Mouse (Mus musculus) ovary, postnatal 14 days (tissue): ENCODE results near the gene Pes1.

Experiments used
- DNase-seq: peaks from one replicate; pipeline ENCODE4 v3.0.0; 2022; ENCODE audit warnings: low spot score

Pes1 gene

DNA sequence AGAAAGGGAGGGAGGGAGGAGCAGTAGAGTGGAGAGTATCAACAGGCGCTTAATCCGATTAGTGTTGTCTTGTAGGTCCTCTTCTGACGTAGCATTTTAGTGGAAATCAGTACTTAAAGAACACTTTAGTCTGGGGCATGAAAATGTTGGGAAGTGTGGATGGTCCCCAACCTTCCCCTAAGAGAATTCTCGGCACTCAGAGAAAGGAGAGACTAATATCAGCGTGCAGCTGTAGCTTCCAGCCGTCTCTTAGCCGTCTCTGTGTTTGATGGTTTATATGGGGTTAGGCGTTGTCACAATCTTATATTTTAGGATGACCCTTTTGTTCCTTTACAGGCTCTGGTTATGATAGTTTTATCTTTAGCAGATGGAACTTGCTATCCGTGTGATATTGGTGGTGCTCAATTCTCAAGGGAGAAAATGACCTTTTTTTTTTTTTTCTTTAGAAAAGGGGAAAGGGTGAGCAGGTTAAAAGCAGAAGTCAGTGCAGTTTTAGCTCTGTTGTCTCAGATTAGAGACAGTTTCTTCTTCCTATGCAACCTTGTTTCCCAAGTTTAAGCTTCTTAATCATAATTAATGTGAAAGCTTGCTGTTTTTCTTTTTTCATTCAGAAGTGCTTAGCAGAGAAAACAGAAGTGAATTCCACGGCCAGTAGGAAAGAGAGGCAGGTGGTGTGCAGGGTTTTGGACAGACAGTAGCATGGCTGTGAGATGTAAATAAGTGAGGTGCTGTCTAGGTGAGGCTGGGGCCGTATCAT, 819 bp downstream of the Pes1 start:
- no peak for DNase-seq

GRCm38 (mm10) chr11:3969837-3970236, 6.1 kb downstream of the Pes1 start:
- no peak for DNase-seq

DNA sequence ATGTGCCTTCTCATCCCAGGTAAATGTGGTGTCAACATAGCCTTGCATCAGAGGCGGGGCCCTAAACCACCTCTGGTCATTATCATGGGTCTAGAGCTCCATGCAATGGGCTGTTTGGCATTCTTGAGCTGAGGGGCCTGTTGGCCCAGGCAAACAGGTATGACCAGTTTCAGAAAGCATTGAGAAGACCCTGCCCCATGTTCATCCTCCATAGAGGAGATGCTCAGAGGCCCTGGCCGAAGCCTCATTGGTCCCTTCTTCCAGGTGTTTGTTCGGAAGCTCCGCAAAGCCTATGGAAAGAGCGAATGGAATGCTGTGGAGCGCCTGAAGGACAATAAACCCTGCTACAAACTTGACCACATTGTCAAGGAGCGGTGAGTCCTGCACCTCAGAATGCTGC, 6.6 kb downstream of the Pes1 start:
- no peak for DNase-seq

DNA sequence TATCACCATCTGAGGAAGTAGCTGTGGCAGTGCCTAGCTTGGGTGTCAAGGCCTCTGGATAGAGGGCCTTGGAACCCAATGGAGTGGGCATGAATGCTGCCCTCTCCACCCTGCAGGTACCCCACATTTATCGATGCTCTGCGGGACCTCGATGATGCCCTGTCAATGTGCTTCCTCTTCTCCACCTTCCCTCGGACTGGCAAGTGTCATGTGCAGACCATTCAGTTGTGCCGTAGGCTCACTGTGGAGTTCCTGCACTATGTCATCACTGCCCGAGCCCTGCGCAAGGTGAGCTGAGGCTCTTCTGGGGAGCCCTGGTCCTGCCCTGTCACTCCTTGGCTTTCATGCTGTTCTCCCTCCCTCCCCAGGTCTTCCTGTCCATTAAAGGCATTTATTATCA, 9.3 kb downstream of the Pes1 start:
- DNase-seq = no peak

DNA sequence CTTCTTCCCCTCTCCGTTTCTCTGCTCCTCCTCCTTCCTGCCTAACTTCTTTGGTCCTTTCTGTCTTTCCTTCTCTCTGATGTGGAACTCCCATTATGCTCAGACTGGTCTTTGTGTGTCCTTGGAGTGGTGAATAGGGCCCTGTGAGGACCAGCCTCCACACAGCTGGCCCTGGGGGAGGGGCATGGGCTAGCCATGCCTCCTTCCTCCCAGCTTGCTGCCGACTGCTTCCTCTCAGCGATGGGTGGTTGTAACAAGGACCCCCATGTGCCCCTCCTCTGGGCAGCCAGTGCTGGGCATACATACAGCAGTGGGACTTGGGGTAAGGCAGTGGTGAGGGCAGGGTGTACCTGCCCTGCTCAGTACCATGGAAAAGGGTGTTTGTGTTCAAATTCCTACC, 10.5 kb downstream of the Pes1 start:
- no peak for DNase-seq

GRCm38 (mm10) chr11:3976678-3977077, 12.9 kb downstream of the Pes1 start, which contains the start of gene 4930556J24Rik:
Gene 4930556J24Rik, minus strand, starts transcription at chr11:3976778.
- DNase-seq = no peak

DNA sequence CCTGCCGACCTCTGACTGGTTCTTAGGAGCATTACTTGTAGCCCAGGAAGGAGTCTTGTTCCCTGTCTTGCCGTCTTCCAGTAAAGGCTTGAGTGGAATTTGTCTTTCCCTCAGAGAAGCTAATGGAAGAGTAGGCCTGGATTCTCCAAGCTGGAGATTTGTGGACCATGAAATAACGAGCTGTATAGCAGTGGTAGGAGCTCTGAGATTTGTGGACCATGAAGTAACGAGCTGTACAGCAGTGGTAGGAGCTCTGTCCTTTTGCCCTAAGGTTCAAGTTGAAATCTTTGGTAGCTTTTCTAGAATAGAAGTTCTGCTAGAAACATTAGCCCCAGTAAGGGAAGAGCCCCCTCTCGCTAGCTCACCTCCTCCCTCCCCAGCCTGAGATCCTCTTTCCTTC, 14.6 kb downstream of the Pes1 start:
- DNase-seq = no peak

DNA sequence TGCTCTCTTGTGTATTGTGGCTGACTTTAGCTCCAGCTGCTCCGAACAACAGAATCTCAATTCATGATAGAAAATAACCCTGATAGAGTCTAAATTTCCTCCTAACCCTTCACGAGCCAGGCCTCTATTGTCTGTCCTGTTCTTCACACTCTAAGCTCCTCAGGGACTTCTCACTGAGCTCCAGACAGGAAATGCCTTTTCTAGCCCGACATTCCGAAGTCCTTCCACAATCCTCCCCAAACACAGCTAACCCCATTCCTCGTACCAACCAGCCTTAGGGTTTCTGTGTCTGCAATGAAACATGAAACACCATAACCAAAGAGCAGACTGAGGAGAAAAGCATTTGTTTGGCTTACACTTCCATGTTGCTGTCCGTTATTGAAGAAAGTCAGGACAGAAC, 17.8 kb downstream of the Pes1 start:
- no peak for DNase-seq

DNA sequence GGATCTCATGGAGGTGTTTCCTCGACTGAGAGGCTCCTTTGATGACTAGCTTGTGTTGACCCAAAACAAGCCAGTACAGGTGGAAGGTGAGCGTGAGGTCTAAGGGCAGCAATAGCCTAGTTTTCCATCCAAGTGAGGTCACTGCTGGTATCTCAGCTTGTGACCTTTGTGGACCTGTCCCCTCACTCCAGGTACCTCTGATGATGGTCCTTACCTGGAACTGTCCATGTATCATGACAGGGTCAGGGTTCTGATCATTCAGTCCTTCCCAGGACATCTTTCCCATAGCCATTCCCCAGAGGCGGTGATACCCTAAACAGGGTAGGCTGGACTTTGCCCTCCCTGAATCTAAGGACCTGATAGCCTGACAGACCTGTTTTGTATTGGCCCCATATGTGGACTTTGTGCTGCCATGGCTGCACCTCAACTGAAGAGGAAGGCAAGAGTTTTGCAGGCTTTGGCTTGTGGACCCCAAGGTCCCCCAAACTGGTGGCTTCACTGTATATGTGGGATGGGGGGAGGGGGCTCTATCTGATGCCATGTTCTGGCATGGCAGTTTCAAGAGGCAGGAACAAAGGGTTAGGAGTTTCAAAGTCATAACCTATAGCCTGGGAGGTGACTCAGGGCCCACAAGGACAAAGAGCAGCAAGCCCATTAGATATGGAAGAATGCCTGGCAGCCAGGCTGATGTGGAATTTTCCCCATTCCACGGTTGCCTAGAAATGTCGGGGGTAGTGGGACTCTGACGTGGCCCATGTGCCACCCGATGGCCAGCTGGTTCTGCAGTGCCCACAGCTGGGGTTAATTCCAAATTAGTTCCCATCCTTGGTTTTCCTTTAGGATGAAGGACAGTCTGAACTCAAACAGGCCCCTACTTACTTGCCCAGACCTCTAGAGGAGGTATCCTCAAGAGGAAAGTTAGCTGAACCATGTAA, 18.8 kb downstream of the Pes1 start:
- DNase-seq = no peak

DNA sequence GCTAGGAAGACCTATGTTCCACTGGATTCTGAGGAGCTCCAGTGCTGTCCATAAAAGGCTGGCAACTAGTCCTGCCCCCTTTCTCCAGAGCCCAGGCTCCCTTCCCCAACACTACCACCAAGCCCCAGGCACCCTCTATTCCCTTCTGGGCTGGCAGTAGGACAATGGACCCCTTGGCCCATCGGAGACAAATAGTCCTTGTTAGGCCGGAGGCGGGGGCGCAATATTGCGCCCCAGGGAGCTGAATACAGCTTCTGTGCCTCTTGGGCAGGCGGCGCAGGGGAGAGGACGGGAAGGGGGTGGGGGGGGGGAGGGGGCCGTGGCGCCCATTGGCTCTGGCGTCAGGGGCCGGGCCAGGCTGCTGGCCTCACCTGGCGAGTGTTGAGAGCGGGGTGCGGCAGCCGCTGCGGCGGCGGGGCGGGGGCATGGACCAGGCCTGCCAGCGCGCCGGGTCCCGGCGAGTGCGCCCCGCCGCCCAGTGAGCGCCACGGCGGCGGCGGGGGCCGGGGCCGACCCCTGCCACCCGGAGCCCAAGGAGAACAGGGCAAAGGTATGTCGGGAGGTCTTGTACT, 19.6 kb downstream of the Pes1 start, which contains the start of gene Gal3st1:
Gene Gal3st1, plus strand, starts transcription at position 346 of the 572 bp plus-strand sequence.
- DNase-seq = no peak

- DNase-seq = no peak
These were observed 20.3 kb downstream of the Pes1 start for GRCm38 (mm10) chr11:3983863-3984745.

DNA sequence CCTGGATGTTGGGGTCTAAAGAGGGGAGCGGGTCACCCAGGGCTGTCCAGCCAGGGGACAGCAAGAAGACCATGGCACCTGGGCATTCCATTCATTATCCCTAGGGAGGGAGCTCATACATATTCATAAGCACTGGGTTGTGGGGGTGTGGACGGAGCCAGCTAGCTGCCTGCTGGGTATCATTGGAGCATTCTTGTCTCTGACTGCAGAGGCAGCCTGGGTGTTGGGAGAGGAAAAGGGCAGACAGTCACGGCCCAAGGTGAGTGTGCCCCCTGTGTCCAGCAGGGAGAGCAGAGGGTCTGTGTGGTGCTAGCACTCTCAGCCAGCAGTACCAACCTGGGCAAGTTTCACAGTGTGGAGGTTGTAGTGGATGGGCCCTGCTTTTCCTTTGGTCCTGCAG, 26.0 kb downstream of the Pes1 start:
- DNase-seq = no peak

DNA sequence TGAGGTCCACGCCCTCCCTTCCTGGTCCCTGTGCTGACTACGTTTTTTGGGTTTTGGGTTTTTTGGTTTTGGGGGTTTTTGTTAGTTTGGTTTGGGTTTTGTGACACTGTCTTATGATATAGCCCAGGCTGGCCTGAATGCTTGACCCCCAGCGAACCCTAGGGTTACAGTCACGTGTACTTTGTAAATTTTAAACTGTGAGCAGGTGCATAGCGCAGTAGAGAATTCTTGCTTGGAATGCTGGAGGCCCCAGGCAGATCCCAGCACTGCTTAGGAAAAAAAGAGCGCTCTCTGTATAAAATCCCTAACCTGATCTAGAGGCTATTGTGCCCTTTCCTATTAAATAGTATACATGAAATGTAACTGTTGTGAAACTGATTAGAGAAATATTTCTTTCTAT, 29.4 kb downstream of the Pes1 start:
- no peak for DNase-seq

- no peak for DNase-seq
These were observed 30.1 kb downstream of the Pes1 start for GRCm38 (mm10) chr11:3993914-3994313.

DNA sequence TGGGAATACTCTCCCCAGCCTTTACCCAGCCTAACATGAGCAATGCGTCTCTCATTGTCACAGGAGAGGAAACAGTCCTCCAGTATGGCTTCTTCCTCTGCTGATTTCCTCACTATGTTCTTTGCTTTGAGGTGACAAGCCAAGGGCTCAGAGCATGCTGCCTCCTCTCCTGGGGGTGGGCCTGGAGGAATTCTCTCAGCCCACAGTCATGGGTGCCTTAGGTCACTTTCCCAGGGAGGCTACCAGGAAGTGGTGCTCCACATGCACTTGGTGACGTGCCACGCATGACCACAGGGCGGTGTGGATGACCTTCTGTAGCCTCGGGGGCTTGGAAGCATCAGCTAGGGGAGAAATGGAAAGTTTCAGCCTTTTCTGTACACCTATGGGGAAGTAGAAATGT, 31.7 kb downstream of the Pes1 start:
- no peak for DNase-seq

- no peak for DNase-seq
These were observed 33.1 kb downstream of the Pes1 start for GRCm38 (mm10) chr11:3996840-3997239.

DNA sequence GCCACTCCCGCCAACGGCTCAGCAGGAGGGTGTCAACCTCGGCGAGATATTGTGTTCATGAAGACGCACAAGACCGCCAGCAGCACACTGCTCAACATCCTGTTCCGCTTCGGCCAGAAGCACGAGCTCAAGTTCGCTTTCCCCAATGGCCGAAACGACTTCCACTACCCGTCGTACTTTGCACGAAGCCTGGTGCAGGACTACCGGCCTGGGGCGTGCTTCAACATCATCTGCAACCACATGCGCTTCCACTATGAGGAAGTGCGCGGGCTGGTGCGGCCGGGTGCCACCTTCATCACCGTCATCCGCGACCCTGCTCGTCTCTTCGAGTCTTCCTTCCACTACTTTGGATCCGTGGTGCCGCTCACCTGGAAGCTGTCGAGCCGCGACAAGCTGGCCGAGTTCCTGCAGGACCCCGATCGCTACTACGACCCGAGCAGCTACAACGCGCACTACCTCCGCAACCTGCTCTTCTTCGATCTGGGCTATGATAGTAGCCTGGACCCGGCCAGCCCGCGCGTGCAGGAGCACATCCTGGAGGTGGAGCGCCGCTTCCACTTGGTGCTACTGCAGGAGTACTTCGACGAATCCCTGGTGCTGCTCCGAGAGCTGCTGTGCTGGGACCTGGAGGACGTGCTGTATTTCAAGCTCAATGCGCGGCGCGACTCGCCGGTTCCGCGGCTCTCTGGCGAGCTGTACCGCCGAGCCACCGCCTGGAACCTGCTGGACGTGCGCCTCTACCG, 34.4 kb downstream of the Pes1 start:
- DNase-seq = no peak

DNA sequence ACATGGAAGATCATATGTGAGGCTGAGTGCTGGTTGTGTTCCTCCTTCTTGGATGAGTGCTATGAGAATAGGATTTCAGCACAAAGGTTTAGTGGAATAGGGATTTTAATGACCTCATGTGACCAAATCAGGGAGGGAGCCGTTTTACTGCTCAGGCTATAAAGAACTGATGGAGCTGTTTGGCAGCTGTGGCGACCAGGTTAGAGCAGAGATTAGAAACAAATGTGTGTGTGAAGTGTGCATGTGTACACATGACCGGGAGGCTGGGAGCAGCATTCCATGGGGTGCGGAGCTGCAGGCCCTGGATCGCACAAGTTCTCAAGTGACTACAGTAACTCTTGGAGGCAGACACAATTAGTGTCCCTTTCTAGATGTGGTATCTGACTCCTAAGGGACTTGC, 35.8 kb downstream of the Pes1 start:
- no peak for DNase-seq

- peak; percentile 43 for DNase-seq
These were observed 37.8 kb downstream of the Pes1 start for GRCm38 (mm10) chr11:4001603-4002002.

GRCm38 (mm10) chr11:4005220-4005805, 41.5 kb downstream of the Pes1 start:
- no peak for DNase-seq

DNA sequence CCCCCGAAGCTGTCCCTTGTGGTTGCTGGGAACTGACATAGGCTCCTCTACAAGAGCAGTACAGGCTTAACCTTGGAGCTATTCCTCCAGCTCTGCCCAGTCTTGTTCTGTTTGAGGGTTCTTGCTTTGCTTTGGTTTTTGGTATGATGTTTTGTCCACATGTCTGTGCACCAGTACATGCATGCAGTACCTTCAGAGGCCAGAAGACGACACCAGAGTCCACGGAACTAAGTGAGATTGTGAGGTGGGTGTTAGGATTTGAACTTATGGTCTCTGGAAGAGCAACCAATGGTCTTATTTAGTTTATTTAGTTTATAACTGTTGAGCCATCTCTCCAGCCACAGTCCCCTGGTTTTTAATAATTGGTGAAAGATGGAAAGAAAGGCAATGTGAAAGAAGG, 42.7 kb downstream of the Pes1 start:
- DNase-seq = no peak
